In the genomic region with DNA sequence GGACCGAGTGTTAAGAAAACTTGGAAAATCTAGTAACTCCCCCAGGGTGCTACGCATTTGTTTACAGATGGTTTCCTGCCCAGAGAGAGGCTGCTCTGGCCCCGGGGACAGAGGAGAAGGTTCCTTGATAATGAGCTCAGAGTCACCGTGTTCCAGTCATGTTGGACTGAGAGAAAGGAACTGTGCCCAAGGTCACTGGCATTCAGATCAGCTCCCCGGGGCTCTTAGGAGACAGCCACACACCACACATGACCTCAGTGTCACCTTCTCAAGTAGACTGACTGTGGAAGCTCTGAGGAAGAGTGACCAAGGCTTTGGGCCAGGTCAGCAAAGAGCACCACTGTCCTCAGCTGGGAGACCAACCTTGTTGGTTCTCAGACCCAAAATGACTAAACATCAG, we compare ENCODE assay signal across 14 mouse cellular contexts. TPM values are rescaled to one million over a fixed set of nuclear protein-coding genes. Genes with fewer than 3 reads are reported as not detected.
"Had no signal": no experiment of that assay in that cellular context is flagged by ENCODE, and none has a peak within 500 bp of the region (broad histone marks: within the 10 kb centered on the region; RNA-seq: fewer than 3 reads in every experiment).

No protein-coding gene starts in this region.

- DNase-seq: kidney, adult 11 months; kidney, adult 8-10 months; kidney, postnatal 10 days; kidney, postnatal 36 days; layer of hippocampus, postnatal 36 days; lung, adult 2 months; lung, postnatal 14 days; lung, postnatal 4 days; right cerebral cortex, adult 18-20 months; right cerebral cortex, postnatal 14 days; right cerebral cortex, postnatal 4 days; thymus, adult 18-20 months; thymus, postnatal 36 days had no signal

RNA-seq across cellular contexts. Expression of a gene that starts 20.6 kb away (rescaled TPM):
- total RNA-seq: monocyte, adult 5-6 weeks had no signal
